Mouse (Mus musculus) megakaryocyte-erythroid progenitor cell, adult 5-6 weeks (primary cell): ENCODE data around the gene Rbfox3. TPM values are rescaled to one million over a fixed set of nuclear protein-coding genes. Genes with fewer than 3 reads are reported as not detected.

Experiments
- ATAC-seq: replicated peaks from 2 replicates; pipeline ENCODE4 v1.8.0; 2016; ENCODE audit warnings: mild to moderate bottlenecking, inconsistent platforms; ENCODE audit not compliant: severe bottlenecking, poor library complexity, low FRiP score, low TSS enrichment
- total RNA-seq, 2 experiments: library from RNA; stranded (forward) in 1 of 2; stranded (reverse) in 1 of 2; fragments of 200-1000, 215-1000 nt in 1 of 2; fragments of >200 nt in 1 of 2; fragmentation: Nextera tagmentation in 1 of 2; gene quantifications; 2 replicates each; pipeline ENCODE4 v1.2.3; 2014 to 2017

The Rbfox3 gene
- total RNA-seq (2014; fragmentation: Nextera tagmentation) (not detected in 2 replicates), total RNA-seq (2017) (not detected in 2 replicates)

DNA sequence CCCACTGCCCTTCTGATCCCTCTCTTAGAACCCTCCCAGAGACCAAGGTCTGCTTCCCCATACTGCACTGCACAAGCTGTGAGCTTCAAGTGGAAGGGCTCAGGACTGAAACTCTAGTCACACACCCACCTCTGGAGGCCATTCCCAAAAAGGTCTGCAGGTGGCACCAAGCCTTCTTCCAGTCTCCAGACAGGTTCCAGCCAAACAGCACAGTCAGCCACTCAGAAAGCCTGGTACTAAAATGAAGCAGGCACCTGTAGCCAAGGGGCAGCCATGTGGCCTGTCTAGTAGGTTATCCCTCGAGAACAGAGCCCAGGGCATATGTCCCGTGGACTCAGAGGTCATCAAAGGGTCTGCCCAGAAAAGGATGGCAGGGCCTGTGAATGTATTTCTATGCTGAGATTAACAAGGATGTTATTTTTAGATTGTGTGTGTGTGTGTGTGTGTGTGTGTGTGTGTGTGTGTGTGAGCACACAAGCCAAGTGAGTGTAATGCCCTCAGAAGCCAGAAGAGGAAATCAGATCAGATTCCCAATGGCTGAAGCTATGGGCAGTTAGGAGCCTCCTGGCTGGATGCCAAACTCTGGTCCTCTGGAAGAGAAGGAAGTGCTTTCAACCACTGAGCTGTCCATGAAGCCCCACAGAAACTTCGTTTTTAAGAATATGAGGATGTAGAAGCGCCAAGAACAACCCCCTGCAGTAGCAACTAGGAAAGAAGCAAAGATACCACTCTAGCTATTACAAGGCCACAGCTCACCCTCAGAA is at the start of gene Rbfox3:
Gene Rbfox3, minus strand, starts transcription at position 291 of the 764 bp plus-strand sequence.
- ATAC-seq, result no peak

DNA sequence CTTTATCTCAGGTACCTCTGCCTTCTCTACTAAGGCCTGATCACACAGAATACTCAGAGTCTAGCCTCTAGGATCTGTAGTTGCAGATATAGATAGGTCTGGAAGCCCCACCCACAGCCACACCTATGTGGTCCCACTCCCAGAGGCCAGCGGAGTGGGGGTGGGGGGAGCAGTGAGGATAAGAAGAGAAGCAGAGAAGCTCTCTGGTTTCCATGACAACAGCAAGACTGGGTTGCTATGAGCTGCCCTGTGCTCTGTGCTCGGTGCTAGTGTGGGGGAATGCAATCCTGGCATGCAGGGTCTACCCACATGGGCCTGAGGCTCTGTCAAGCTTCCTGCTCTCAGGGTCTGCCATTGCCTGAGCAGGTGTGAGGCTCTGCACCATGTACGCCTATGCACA is 49.3 kb upstream of the Rbfox3 start:
- no peak for ATAC-seq

DNA sequence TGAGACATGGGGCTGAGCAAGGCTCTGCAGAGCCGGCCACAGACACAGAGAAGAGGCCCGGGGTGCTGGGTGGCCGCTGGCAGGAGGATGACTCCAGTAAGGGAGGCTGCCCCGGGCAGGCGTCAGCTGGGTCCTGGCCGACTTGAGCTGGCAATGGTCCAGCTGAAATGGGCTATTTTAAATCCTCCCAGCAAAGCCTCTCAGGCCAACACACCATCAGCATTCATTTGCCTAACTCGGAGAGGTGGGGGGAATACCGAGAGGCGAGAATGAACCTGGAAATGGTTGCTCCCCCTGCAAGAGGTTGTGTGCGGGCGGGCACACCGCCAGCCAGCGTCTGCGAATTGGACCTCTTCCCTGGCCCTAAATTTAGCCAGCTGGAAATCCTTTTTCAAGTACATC is 45.7 kb upstream of the Rbfox3 start:
- ATAC-seq, result no peak

DNA sequence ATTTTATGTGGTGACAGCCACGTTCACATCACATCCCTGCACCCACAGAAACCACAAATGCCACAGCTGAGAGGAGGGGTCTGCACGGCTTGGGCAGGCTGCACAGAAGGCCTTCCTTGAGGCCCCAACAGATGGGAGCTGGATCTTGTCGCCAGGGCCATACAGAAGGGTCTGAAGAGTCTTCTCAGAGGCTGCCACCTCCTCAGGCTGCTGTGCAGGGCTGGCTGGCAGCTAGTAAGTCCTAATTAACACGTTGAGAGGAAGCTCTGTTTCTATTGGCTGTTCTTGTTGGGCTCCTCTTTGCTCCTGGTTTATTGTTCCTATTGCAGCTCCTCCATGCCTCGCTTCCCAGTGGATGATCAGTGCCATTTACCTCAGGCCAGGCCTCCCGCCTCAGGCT is 43.6 kb upstream of the Rbfox3 start:
- ATAC-seq, result no peak

DNA sequence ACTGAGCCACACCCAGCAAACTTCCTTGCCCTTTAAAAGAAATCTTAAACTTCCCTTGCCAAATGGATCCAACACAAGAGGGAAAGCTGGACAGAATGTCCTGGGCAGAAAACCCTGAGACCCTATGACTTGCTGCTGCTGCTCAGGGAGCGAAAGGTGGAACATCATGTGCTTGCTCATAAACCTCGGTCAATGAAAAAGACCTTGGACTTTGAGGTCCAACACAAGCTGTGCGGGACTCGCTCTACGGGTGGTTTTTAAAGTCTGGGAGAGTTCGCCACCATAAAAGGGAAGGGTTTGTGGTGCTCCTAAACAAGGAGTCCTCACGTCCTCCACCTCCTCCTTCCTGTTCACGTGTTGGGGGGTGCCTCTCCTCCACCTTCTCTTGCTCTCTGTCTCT is 34.5 kb upstream of the Rbfox3 start:
- no peak for ATAC-seq

DNA sequence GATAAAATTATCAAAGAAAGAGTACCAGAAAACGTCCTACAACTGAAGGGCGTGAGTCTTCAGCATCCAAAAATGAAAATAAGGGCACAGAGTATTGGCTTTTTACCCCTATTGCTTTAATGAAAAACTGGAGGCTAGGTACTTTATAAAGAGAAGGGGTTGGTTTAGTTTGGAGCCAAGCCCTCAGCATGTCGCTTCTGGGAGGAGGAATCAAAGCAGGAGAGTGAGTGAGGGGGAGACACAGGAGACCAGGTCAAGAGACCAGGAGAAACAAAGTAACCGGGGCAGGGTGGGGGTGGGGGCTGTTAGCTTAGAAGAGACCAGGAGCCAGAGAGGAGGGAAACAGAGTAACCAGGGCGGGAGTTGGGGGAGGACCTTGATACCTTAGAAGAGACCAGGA is 29.9 kb upstream of the Rbfox3 start:
- ATAC-seq, result no peak

DNA sequence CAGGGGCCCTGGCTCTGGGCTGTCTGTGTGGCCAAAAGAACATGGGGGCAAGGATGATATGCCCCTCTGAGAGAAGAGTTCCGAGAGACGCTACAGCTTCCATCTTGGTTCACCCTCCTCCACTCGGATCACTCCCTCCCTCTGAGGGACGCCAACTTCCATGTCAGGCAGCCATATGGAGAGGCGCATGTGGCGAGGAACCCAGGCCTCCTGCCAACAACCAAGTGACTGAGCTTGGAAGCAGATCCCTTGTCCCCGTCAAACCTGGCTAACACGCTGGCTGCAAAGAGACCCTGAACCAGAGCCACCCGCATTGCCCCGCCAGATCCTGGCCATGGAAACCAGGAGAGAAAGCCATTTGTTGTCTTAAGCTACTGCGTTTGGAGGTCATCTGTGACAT is 29.1 kb upstream of the Rbfox3 start:
- no peak for ATAC-seq

DNA sequence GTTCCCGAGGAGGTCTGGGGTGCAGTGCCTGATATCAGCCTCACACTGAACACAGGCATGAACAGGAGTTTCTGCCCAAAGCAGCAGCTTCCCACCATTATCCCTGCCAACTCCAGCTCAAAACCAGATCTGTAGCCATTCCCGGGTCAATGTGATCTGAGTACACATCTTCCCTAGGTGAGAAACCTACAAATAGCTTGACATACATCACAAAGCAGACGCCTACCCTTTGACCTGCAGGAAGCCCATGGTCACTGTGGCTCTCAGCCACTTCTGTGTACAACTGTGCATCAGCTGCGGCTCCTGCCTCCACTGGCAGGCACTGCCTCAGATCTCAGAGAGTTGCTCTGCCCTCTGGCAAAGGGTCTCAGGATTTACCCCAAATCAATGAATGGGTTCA is 28.3 kb upstream of the Rbfox3 start:
- ATAC-seq, result no peak

DNA sequence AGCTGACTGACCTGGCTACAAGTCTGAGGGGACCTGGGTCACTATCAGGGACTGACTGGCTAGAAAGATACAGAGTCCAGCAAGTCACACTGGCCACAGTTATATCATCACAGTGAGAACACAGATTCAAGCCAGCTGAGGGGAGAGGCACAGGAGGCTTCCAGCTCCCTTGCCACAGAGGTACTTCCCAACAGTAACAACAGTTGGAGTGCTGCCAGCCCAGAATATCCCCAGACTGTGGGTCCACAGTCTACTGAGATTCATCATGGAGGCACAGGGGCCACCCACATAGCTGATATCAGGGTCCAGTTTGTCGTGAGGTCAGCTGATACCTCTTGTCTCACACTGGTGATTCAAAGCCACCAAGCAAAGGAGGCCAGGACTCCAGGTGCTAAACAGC is 23.5 kb upstream of the Rbfox3 start:
- no peak for ATAC-seq

DNA sequence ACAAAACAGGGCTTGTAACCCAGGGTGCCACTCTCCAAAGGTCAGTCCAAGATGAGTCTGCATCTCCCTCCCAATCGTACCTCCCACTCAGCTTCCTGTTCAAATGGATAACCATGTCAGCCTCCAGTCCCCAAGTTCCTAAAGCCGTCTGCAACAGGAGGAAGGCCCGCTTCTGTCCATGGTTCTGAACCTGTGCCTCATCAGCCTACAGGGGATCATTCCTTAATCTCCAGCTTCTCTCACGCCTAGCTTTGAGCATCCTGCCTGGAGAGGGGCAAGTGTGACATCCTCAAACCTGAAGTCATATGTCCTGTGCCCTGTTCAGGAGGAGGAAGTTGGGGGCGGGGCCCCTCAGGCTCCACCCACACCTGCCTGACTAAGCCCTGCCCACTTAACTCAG is 15.7 kb upstream of the Rbfox3 start:
- no peak for ATAC-seq

DNA sequence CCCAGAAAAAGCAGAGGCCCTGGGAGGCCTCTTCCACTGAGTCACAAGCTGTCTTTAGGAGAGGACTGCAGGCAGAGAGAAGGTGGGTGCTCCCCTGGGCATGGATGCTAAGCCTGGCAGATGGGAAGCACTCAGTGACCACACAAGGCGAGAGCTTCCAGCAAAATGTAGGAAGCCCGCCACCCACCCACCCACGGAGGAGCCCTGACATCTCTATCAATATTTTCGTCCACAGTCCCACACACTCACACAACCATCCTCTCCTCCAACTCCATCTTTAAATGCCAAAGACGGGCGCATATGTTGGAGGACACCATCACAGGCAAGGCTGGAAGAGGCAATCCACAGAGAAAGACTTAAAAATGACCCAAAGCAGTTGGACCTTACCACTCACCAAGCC is 10.5 kb upstream of the Rbfox3 start:
- ATAC-seq, result no peak

DNA sequence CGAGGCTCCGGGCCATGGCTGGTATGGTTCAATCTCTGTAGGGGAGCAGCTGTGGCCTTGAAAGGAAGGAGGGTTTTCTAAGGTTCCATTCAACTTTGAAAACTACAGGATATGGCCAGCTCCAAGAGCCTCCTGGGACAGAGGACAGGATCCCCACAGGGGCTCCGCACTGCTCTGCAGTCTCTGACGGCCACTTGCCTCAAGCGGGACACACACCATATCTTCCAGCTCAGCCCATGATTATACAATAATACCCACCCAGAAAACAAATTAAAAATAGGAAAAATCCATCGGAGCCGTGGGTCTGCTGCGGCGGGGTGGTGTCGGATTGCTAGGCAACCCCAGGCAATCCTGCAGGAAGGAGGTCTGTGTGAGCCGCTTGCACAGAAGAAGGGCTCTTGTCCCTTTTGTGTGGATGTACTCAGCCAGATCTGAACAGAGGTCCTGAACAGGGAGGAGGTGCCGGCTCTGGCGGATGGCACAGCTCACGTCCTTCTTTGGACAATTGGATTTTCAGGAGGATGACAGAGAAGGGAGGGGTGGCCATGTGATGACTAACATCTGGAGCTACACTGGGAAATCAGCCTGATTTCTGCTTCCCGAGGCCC is 5.1 kb upstream of the Rbfox3 start:
- ATAC-seq, result no peak

DNA sequence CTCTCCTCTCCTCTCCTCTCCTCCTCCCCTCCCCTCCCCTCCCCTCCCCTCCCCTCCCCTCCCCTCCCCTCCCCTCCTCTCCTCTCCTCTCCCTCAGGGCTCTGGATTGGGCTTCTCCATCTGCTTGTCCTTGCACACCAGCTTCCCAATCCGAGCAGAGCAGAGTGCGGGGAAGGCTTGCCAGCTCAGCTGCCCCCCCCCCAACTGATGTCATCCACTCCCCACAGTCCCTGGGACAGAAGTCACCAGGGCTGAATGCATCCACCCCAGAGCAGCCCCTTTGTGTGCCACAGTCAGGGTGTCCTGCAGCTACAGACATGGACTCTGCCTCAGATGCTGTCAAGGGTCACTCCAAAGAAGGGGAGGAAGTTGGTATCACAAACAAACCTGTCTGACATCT is 4.5 kb upstream of the Rbfox3 start:
- ATAC-seq, result no peak

DNA sequence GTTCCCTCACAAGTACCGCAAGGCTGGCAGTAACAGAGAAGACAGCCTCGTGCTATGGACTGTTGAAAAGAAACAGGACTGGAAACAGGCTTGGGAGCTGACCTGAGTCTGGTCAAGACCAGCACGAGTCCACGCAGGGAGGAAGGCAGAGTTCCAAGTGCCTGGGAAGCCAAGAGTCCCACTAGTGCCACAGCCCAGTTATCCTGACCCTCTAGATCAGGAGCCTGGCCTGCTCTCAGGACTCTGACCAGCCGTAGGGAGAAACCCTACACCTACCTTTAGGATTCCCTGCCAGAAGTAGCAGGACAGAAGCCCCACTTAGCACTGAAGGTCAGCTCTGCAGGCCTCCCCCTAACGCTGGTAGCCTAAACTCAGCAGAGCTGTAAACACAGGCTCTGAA is 1.3 kb upstream of the Rbfox3 start:
- no peak for ATAC-seq

DNA sequence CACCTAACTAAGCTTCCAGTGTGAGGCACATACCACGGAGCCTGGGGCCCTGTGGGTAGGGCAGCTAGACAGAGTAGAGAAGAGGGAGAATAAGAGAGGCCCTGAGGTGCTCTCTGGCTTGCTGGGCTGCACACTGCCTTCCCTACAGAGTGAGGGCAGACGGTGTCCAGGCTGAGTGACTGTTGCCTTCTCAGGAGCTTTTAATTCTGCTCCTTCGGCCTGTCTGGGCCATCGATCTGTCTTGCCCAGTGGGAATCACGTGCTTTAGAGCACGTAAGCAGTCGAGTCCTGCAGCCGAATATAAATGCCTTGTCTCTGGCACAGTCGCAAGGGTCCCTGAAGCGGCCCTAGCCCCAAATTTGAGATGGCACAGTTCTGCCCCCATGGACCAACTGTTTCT is 641 bp downstream of the Rbfox3 start:
- no peak for ATAC-seq

DNA sequence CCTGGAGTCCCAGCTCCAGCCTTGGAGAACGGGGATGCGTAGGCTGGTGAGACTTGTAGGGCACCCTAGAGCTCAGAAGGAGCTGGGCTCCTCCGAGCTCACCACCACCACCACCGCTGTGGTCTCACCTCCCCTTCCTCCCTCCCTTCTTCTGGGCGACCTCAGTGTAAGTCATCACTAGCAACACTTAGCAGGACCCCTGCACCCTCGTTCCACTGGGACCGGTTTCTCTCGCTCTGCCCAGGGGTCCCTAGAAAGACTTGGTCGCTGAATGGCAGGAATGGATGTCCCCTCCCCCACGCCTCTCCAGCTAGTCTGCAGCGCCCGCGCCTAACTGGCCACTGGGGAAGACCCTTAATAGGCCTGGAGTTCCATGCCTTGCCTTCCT is 1.6 kb downstream of the Rbfox3 start:
- no peak for ATAC-seq

DNA sequence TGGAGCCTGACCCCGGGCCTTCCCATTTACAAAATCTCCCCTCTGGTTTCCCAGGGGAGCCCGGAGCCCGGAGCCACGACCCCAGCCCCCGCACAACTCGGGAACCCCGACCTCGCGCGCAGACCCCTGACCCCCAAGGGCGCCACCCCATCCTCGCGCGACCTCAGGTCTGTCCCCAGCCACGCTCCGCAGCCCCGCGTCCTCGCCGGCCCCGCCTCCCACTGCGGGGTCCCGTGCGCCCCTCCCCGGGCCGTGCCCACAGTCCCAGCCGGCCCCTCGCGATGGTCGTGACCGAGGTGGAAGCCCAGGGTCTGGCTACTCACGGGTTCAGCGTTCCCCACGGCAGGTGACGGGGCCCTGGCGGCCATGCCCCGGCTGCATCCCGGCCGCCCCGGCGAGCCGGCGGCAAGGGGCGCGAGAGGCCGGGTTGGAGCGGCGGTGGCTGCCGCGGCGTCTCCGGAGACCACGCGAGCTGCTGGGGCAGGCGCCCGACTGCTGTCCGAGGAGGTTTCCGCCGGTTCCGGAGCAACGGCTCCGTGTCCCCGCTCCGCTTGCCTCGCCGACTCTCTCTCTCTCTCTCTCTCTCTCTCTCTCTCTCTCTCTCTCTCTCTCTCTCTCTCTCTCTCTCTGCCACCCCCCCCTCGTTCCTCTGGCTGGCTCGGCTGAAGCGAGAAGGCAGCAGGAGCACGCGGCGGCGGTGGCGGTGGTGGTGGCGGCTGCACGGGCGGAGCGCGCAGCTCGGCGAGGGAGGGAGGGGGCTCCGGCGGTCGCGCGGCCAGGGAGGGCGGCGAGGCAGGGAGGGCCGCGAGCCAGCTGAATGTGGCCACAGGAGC is 2.2 kb downstream of the Rbfox3 start:
- no peak for ATAC-seq

DNA sequence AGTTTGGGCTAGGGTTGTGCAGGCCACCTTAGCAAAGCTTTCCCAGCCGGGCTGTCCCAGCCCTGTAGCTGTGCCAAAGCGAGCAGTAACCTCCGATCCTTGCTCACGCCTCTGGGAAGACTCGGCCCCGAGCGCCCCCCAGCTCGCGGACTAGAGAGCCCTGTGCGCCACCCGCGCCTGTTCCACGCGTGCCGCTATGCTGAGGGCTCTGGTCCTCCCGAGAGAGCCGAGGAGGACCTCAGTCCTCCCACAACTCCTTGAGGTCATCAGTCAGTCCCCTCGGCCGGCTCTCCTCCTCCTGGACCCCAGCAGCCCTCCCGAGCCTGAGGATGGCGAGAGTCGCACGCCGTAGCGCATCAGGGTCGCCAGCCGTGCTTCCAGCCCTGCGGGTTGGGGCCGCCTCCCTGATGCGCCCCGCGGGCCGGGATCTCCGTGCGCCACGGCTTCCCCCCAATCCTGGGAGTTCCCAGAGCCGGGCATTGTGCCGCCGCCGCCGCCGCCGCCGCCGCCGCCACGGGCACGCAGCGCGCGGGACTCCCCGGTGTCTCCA is 2.9 kb downstream of the Rbfox3 start:
- no peak for ATAC-seq

DNA sequence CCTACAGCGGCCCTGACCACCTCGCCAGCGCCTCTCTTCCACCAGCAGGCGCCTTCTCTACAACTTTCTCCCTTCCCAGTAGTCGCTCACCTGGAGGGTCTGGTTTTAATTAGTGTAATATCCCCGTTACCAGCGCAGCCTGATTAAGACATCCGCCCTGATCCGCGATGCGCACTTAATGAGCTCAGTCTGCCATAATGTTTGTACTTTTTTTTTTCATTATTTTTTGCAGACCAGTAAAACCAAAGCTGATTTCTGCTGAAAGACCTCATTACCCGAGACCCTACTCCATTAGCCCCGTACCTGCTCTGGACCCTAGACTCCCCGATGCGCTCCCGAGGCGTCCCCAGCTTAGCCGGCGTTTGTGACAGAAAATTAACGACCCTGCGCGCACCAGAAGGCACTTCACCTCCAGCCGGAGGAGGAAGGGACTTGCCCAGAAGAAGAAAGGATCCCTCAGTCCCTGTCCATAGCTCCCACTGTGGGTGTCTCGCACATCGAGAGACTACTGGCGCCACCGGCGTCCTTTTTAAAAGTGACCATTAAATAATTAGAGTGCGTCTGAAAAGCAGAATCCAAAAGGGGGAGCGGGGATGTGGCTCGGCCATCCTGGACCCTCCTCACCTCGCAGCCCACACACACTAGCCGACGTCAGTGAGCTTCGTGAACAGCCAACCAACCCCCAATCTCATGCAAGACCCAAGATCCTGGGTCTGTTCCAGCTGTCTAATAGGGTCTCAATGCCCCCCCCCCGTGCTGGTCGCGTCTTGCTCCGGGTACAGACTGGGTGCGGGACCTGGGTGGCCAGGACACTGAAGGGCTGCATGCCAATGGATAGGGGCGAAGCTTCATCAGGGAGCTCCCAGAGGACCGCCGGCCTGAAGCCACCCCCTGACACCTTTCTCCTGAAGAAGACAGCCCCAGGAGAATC is 3.7 kb downstream of the Rbfox3 start:
- no peak for ATAC-seq
